Mouse (Mus musculus): Measurements from ENCODE around the gene Camk2n2.

DNA sequence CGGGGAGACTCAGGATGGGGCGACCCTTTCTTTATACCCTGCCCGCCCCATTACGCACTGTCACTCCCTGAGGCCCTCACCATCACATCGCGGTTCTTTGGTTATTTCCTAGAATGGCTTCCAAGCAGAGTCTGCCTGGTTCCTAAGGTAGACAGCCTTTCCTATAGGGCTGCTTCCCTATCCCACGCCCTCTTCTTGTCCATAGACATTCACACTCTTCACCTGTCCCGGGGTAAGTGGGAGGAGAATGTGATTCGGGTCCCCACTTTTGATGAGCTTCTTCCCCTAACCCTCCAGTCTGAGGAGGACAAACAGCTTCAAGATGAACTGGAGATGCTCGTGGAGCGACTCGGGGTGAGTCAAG, 30.8 kb upstream of the Camk2n2 start:
- TF ChIP-seq CTCF (IDR thresholded peaks at IDR 0.05; ENCODE audit: control insufficient read depth, insufficient read depth, insufficient replicate concordance, low read depth, low read length) (no peak), POLR2A (IDR thresholded peaks at IDR 0.05; ENCODE audit: control insufficient read depth, low read depth, low read length) (no peak)
